Mouse (Mus musculus) hematopoietic stem cell, adult 5-6 weeks (primary cell): Measurements from ENCODE around the gene Papola. TPM values are rescaled to one million over a fixed set of nuclear protein-coding genes. Genes with fewer than 3 reads are reported as not detected.
"Not testable (repeated sequence)": the region's sequence is repeated elsewhere in the genome, so short reads cannot be mapped to it uniquely, and the experiment has no call there.

Source experiments
- ATAC-seq, 2 experiments: fragments of 125-278 bp in 1 of 2; replicated peaks in 1 of 2; 2 replicates each; pipeline ENCODE4 v1.8.0; 2016 to 2017; ENCODE audit warnings: inconsistent platforms in 2 of 2, mild to moderate bottlenecking in 2 of 2, moderate number of reproducible peaks in 2 of 2, low read depth in 1 of 2, moderate TSS enrichment in 1 of 2; ENCODE audit not compliant: low FRiP score in 2 of 2, poor library complexity in 2 of 2, severe bottlenecking in 2 of 2, insufficient read depth in 1 of 2, low TSS enrichment in 1 of 2
- total RNA-seq: library from RNA; stranded (forward); fragments of 172-1452, 232-1000 nt; gene quantifications from 2 replicates; pipeline ENCODE4 v1.2.3, GENCODE M21; 2017

Gene Papola
- total RNA-seq, 1 experiment from 2014 or later: 141 TPM

DNA sequence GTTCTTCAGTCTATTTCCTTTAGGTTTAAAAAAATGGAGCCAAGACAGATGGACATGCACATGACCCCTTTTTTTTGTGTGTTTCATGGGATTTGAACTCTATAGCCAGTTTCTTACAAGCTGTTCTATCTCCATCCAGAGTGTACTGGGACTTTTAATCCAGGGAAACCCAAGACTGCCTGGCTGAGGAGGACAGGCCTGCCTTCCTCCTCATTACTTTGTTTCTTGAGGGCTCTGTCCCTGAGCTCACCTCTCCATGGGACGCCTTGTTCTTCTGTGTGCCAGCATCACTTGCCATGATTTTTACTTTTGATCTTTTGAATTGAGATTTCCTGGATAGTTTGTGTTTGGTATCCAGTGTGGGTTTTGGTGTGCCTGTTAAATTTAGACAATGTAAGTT, 1.6 kb downstream of the Papola start:
- ATAC-seq: no peak

DNA sequence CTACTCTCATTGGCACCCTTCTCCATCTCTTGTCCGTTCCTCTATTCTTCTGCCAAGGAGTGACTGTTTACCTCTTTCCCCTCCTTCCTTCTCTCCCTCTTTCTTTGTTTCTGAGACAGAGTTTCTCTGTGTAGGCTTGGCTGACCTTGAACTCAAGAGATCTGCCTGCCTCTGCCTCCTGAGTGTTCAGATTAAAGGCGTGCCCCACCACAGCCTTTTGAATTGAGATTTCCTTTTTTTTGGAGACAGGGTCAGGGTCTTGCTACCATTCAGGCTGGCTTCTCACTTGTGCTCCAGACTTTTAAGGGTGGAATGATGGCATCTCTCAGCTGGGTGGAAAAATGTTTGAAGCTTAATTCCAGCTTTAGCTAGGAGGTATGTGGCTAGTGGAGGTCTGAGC, 3.1 kb downstream of the Papola start:
- no peak for ATAC-seq

DNA sequence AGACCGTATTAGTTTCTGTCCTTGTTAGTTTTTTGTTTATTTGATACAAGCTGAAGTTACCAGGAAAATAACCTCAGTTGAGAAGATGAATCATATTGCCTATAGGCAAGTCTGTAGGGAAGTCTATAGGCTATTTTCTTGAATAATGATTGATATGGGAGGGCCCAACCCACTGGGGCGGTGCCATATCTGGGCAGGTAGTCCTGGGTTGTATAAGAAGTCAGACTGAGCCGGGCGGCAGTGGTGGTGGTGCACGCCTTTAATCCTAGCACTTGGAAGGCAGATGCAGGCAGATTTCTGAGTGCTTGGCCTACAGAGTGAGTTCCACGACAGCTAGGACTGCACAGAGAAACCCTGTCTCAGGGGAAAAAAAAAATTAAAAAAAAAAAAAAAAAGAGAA, 5.4 kb downstream of the Papola start:
- ATAC-seq: no peak

DNA sequence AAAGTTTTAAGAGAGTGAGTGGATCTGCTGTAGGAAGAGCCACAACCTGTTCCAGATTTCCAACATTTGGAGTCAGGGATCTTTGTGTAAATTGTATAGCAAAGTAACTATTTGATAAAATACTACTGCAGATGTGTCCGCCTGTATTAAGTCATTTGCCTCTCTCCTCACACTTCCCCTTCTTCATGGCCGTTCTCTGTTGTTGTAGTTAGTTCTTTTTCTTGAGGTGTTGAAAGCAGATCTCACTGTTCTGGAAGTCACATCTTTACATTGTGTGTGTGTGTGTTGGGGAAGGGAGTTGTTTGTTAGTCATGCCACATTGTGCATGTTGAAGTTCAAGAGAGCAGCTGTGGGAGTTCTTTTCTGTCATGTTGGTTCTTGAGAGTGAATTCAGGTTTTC, 10.4 kb downstream of the Papola start:
- no peak for ATAC-seq

DNA sequence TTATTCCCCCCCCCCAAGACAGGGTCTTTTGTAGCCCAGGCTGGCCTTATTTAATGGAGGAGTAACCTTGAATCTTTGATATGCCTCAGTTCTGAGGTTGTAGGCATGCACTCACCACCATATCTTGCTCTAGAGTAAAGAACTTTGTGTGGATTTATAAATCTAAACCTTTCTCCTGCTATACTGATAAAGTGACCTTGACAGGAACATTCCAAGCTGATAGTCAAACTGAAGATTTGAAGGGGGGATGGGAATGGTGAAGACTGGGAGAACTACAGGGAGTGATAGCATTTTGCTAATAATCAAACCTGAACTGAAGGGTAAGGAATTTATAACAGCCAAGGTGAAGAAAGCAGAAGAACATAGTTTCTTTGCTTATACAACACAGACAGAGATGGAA, 13.5 kb downstream of the Papola start:
- no peak for ATAC-seq

DNA sequence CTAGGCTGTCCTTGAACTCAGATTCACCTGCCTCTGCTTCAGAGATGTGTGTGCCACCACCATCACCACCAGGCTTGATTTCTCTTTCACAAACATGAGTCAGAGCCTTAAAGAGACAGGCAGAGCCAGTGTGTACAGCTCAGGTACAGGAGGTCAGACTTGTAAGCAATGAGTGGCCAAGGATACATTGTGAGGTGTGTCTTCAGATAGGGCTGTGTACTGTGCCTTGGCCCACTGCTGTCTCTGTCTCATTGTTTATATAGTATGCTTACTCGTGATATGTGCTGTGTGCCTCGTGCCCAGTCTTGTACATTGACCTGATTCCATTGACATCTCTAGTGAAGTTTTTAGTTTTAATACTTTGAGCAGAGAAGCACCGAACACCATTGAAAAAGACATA, 21.3 kb downstream of the Papola start:
- ATAC-seq: no peak

DNA sequence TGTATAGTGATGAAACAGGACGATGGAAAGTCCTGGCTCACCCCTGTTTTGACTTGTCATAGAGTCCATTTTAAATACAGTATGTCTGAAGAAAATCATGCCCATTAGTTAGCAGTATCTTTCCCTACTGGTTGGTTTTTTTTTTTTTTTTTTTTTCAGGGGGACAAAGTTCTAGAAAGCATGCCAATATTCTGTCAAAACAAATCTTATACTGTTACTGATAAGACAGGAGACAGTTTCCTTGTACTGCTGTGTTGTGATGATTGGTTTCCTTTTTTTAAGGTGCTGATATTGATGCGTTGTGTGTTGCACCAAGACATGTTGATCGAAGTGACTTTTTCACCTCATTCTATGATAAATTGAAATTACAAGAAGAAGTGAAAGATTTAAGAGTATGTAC, 21.7 kb downstream of the Papola start:
- ATAC-seq: no peak

DNA sequence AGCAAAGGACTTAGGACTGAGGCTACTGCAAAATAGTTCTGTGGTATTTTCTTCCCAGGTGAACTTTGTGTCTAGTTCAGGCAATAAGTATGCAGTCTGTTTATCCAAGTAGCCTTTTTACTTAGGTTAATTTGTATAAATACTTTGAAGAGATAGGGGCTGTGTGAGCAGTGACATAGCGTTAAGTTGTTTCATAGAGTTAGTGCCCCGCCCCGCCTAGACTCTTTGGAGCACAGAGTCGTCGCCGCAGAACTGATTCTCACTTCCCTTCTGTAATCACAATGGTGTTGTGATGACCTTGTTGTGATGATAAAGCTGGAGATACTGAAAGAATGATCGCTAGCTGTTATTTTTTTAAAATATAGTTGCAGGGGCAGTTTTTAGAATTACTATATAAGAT, 22.9 kb downstream of the Papola start:
- ATAC-seq: no peak

DNA sequence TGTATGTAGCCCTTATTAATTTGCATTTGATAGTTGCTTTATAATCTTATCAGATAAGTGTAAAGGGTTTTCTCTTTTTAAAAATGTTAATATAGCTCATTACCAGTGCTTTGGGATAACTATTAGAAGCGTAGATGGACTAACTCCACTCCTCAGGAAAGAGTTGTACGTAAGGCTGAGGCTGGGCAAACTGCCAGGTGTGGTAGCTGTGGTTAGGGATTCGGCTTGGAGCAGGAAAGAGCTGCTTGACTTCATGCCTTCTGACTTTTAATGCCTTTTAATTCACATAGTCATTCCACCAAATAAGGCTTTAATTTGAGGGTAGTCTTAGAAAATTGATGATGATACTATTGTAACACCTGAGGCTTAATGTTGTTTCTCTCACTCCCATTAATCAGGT, 24.5 kb downstream of the Papola start:
- ATAC-seq: peak in 1 of 2 experiments; percentile 58; a peak in 2 of 4 replicates

DNA sequence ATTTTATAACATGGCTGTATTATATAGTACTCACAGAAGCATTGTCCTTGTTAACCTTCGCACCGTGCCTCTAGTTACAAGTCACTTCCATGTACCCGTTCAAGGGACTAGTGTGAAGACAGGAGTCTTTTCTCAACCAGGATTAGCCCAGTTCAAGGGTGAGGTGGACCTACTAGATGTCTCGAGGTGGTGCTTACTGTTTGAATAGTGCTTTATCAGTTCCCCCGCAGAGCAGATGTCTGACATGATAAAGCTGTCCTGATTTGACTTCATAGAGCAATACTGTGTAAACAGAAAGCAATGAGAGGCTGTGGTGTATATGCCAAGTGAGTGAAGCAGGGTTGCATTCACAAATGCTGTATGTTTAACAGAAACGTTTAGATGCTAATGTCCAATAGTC, 26.1 kb downstream of the Papola start:
- ATAC-seq: no peak

DNA sequence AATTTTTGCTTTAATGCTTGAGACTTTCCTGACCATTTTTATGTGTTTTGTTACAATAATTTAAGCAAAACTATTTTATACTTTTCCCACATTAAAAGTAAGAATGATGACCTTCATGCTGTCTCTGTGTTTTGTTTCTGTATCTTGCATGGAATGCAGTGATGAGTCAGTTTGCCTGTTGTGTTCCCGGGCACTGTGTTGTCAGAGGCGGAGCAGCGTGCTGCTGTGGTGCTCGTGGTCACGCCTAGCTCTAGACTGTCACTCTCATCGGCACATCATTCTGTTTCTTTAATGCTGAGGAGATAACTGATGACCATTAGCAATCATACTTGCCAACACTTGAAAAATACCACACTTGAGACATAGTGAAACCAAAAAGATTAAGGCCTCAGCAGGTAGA, 29.5 kb downstream of the Papola start:
- ATAC-seq: no peak

DNA sequence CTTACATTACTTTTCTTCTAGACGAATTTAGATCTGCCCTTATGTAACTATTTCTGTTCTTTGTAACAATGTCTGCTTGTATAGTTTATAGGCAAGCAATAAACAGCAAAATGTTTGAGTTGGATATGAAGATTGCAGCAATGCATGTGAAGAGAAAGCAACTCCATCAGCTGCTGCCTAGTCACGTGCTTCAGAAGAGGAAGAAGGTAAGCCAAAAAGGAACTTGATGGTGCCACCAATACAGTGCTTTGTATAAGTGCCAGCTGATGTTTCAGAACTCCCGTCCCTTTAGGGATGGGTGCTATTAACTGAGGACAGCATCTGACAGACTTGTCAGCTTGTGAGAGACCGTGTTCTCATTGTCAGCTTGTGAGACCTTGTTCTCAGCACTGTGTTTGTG, 39.0 kb downstream of the Papola start:
- no peak for ATAC-seq

DNA sequence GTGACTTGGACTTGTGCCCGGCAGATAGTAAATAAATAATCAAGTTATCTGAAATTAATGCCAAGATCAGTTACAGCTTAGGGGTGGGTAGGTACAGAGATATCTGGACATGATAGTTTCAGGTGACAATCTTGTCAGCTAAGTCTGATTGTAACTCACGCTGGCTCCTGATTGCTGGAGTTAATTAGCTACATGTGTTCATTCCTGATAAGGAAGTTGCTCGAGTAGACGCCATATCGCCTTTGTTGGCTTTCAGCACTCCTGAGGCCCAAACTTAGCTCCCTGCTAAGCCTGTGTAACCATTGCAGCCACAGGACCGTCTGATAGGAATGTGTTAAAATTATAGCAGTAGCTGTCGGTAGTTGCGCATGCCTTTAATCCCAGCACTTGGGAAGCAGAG, 40.2 kb downstream of the Papola start:
- no peak; a peak in 1 of 4 replicates for ATAC-seq

DNA sequence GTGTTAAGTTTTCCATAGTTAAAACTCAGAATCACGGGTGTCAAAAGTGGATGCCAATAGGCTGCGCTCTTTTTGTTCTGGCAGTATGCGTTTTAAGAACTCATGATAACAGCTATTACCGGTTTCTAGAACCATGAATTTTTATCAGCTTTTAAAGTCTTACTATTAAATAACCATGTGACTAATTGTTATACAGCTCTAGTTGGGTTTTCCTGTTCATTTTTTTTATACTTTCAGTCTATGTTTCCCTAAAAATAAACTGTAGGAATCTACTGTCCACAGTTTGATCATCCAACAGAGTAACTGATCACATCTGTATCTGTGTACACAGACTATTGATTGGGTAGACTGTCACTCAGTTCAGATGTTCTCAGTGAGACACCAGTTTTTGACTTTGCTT, 40.8 kb downstream of the Papola start:
- ATAC-seq: no peak

DNA sequence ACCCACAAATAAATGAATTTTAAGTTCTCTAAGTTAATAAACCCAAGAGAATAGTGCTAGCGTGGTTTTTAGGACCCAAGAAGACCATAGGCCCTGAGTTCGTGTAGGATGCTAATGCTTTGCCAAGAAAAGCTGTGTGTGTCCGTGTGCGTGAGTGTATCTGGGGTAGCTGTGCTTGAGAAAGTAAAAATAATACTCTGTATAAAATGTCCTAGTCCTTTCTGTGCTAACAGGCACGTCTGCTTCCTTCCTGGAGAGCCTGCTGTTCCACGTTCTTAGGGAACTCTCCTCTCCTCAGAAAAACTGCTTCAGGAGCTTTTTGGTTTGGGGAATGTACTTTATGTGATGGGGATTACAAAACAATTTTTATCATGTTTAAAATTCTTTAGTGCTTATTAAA, 48.0 kb downstream of the Papola start:
- no peak for ATAC-seq

DNA sequence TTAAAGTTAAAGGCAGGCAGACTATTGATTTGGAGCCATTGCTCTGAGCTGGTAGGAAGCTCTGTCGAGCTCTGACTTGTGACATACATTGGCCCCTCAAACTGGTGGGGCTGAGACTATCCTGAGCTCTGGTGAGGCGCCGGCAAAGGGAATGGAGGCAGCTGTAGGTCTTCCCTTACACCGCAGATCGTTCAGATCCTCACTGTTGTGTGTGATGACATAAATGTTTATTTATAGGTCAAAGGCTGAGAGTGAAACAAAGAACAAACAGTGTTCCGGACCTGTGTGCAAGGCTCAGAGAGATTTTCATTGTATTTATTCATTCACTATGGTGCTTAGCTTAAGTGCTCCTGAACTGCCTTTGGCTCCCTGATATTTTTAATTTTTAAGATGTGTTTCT, 50.4 kb downstream of the Papola start:
- ATAC-seq: no peak

DNA sequence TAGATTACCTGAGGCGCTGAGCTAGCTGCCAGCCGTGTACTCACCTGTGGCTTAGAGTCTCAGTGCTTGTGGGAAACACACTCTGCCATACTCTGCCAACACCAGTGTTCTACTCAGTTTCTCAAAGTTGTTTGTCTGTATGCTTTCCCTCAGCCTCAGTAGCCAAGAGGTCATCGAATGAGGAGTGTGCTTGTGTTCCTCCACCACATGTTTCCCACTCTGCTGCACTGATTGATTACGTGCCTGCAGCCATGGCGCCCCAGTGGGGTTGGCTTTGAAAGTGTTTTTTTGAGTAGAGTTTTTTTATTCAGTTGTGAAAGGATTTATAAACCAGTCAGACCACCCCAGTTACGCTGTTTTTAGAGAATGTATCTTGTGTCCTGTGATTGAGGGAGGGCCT, 51.1 kb downstream of the Papola start:
- ATAC-seq: no peak

DNA sequence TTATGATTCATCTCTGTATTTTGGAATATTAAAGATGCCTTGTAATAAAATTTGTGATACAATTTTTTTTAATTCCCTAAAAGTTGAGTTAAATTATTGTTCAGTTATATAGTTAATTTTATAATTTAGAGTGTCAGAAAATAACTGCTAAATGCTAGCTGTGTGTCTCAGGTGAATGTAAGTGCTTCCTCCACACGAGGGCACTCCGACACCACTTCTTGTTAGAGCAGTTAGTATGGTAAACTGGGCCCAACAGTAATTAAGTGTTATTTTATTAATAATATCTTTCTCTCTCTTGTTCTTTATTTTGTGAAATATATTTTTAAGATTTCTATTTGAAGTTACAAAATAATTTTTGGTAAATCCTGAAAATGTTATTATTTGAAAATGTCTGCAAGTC, 51.7 kb downstream of the Papola start:
- ATAC-seq: no peak

DNA sequence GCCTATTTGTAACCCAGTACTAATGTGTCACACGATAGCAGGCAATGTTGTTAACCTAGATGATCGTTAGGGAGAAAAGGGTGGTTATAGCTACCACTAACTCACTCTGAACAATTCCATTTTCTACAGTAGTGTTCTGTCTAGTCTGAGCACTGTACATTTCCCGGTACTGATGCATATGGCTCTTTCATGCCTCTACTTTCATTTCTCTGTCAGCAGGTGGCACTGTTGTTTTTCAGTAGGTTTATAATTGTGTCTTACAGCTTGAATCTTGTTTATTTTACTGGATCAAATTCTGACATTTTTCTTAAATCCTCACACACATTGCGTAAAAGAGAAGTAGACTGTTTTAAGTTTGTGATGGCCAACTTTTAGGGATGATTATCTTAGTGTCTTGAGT, 54.6 kb downstream of the Papola start:
- no peak for ATAC-seq

DNA sequence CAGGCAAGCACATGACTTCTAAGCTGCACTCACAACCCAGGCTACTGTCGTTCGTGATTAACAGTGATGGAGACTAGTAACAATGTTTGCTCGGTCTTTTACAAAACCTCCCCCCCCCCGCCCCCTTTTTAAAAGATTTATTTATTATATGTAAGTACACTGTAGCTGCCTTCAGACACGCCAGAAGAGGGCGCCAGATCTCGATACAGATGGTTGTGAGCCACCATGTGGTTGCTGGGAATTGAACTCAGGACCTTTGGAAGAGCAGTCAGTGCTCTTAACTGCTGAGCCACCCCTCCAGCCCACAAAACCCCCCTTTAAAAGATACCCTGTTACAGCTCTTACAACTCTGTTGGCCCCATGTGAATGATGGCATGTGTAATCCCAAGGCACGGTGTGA, 56.1 kb downstream of the Papola start:
- not testable (repeated sequence) for ATAC-seq
